Mouse (Mus musculus) limb, embryonic 12.5 days (tissue): ENCODE measurements around the gene Itsn1. TPM values are rescaled to one million over a fixed set of nuclear protein-coding genes. Genes with fewer than 3 reads are reported as not detected.

Experiments used
- ATAC-seq: fragments of 200-750 bp; cut with Nextera tagmentation; 2 replicates; pipeline ENCODE4 v1.8.0; 2017; ENCODE audit warnings: low read depth, moderate TSS enrichment; ENCODE audit not compliant: insufficient number of reproducible peaks, insufficient read depth, low FRiP score, low TSS enrichment
- H3K27ac ChIP-seq: fragments of 300-500 bp; sonication (generic); 2 replicates; pipeline ENCODE4 v1.5.1; 2016; ENCODE audit warnings: mild to moderate bottlenecking, moderate library complexity
- H3K27me3 ChIP-seq: fragments of 300-500 bp; sonication (generic); 2 replicates; pipeline ENCODE4 v1.6.1; 2016; ENCODE audit warnings: mild to moderate bottlenecking, moderate library complexity
- H3K36me3 ChIP-seq: fragments of 300-500 bp; sonication (generic); 2 replicates; pipeline ENCODE4 v1.6.1; 2016; ENCODE audit warnings: mild to moderate bottlenecking, moderate library complexity
- H3K4me1 ChIP-seq: fragments of 300-500 bp; sonication (generic); replicated peaks from 2 replicates; pipeline ENCODE4 v1.6.1; 2016
- H3K4me2 ChIP-seq: fragments of 300-500 bp; sonication (generic); 2 replicates; pipeline ENCODE4 v1.6.1; 2016; ENCODE audit warnings: mild to moderate bottlenecking, moderate library complexity
- H3K4me3 ChIP-seq: fragments of 300-500 bp; sonication (generic); replicated peaks from 2 replicates; pipeline ENCODE4 v1.5.1; 2016; ENCODE audit warnings: mild to moderate bottlenecking
- H3K9ac ChIP-seq: fragments of 300-500 bp; sonication (generic); replicated peaks from 2 replicates; pipeline ENCODE4 v1.6.1; 2016; ENCODE audit warnings: mild to moderate bottlenecking, moderate library complexity
- H3K9me3 ChIP-seq: fragments of 300-500 bp; sonication (generic); 2 replicates; pipeline ENCODE4 v1.6.1; 2016; ENCODE audit warnings: mild to moderate bottlenecking, moderate library complexity
- WGBS: fragments of 180-500 bp; shearing (Covaris S2); methylation state at CpG from one replicate; pipeline ENCODE4 v1.1.7; 2016; 5-methylcytosine and 5-hydroxymethylcytosine counted together
- polyA plus RNA-seq: library from polyadenylated mRNA; unstranded; fragments of >200 nt; fragmentation: Nextera tagmentation; extraction: Ambion mirVana; gene quantifications from 2 replicates; pipeline ENCODE4 v1.2.1, GENCODE M21; 2016

Itsn1 gene
- polyA plus RNA-seq, 1 experiment from 2014 or later, result 39.8 TPM

DNA sequence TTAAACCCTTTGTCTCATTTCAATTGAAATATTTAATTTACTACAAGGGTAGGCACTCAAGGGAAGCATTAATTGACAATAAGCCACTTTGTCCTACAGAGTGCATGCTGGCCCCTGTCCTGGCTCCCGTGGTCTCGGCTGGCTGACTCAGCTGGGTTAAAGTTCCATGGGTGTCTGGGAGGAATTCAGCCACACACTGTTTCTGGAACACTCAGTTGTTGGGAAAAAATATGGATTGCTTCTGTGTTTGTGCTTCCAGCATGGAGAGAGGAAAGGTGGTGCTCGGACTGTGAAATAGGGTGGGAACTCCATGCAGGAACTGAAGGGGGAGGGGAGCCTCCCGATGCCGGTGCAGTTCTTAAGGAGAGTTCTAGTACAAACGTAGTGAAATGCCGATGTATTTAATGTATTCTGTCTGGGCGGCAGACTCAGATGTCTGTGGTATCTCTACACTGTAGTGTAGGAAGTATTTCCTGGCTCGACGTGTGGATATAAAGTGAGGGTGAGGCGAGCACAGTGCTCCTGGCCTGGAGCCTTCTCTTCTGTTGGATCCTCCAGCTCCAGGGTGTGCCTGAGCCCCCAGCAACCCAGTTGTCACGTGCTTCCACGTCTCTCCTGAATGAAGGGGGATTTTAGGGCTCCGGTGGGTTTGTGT is 131.5 kb downstream of the Itsn1 start:
- Histone ChIP-seq H3K9ac (no peak overlapping the region), H3K9me3 (no peaks in the 10 kb centered on the region), H3K36me3 (peaks cover 60% of the 10 kb centered on the region), H3K27ac (peak overlapping the region; percentile 69), H3K4me2 (peak overlapping the region; percentile 3; the same call in 1 of the 2 replicates), H3K27me3 (no peaks in the 10 kb centered on the region), H3K4me1 (peaks cover 24% of the 10 kb centered on the region), H3K4me3 (no peak overlapping the region)
- whole genome bisulfite sequencing, result 62% methylated on average over 14 of the region's 14 CpGs
- ATAC-seq, result no peak

DNA sequence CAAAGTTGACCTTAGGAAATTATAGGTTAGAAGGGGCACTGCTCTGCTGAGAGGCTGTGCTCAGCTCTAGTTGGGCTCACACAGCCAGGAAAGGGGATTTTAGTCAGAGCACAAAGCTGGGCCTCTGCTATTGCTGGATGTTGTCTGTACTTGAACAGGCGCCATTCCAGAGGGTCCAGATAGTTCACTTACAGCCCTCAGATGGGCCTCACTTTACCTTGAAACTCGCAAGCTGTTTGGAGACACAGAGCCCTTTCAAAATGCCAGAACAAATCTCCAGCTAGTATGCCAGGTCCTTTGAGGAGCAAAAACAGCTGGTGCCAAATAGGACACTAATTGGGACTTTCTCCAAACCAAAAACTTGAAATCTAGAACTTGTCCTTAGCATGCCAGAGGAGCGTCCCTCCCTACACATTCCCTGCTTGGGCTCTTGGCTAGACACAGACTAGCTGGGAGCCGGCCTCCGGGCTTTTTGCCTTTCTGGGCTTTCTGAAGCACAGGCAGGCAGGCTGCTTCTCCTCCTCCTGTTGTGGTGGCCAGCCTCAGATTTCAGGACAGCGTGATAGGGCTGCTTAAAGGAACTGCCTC is 132.8 kb downstream of the Itsn1 start:
- no peak for ATAC-seq
- Histone ChIP-seq H3K4me1 (peaks cover 24% of the 10 kb centered on the region), H3K27ac (0 out of 2 replicates have a peak overlapping the region, but pooled peaks have one; percentile 17), H3K9me3 (no peaks in the 10 kb centered on the region), H3K36me3 (peaks cover 57% of the 10 kb centered on the region), H3K27me3 (no peaks in the 10 kb centered on the region), H3K4me3 (no peak overlapping the region), H3K4me2 (no peak overlapping the region), H3K9ac (no peak overlapping the region; the same call in 1 of the 2 replicates)
- 59% methylated on average over 6 of the region's 6 CpGs for WGBS

- H3K4me2 ChIP-seq, result no peak overlapping the region
- ATAC-seq, result no peak
- no peak overlapping the region for H3K9ac ChIP-seq
- no peaks in the 10 kb centered on the region for H3K27me3 ChIP-seq
- no peak overlapping the region for H3K4me3 ChIP-seq
- peaks cover 24% of the 10 kb centered on the region for H3K4me1 ChIP-seq
- H3K36me3 ChIP-seq, result peaks cover 57% of the 10 kb centered on the region
- H3K9me3 ChIP-seq, result no peaks in the 10 kb centered on the region
- no peak overlapping the region for H3K27ac ChIP-seq
- WGBS, result 66% methylated on average over 7 of the region's 7 CpGs
Measured at GRCm38 (mm10) chr16:91862836-91863235, 133.8 kb downstream of the Itsn1 start.

DNA sequence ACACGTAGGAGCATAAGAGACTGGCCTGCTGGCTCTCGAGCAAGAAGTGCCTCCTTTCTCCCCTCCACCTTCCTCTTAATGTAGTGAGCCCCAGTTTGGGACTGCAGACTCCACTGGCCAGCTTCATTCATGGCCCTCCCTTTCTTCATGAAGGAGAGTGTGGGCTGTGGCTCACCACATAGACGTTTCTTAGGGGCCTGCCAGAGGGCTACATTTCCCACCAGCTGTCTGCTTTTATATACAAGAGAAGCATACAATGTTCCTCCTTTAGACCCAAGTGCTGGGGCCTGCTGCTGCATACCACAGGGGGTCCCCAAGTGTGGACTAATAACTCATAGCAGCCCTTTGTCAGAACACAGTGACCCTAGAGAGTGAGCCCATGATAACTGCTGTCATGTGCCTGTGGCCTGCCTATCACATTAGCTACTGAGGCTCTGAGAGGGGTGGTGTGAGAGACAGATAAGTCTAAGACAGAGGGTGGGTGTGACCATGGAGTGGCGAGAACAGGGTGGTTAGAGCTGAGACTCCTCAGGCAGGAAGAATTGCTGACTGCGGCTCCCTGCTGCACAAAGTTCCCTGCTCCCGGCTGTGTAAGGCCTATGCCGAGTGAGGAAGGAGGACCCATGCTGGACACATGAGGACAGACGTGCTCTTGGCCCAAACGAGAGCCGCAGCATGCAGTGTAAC is 135.7 kb downstream of the Itsn1 start:
- Histone ChIP-seq H3K9me3 (no peaks in the 10 kb centered on the region), H3K36me3 (peaks cover 62% of the 10 kb centered on the region), H3K4me1 (peaks cover 24% of the 10 kb centered on the region), H3K4me3 (no peak overlapping the region), H3K9ac (no peak overlapping the region), H3K27ac (0 out of 2 replicates have a peak overlapping the region, but pooled peaks have one; percentile 9), H3K4me2 (no peak overlapping the region), H3K27me3 (no peaks in the 10 kb centered on the region)
- WGBS, result 84% methylated on average over 10 of the region's 10 CpGs
- no peak for ATAC-seq

- peaks cover 17% of the 10 kb centered on the region for H3K4me1 ChIP-seq
- H3K4me3 ChIP-seq, result no peak overlapping the region
- no peaks in the 10 kb centered on the region for H3K27me3 ChIP-seq
- peaks cover 72% of the 10 kb centered on the region for H3K36me3 ChIP-seq
- no peaks in the 10 kb centered on the region for H3K9me3 ChIP-seq
- H3K27ac ChIP-seq, result no peak overlapping the region
- no peak for ATAC-seq
- 85% methylated on average over 7 of the region's 7 CpGs for WGBS
- H3K4me2 ChIP-seq, result no peak overlapping the region
- no peak overlapping the region for H3K9ac ChIP-seq
Measured at GRCm38 (mm10) chr16:91865570-91866257, 136.6 kb downstream of the Itsn1 start.

DNA sequence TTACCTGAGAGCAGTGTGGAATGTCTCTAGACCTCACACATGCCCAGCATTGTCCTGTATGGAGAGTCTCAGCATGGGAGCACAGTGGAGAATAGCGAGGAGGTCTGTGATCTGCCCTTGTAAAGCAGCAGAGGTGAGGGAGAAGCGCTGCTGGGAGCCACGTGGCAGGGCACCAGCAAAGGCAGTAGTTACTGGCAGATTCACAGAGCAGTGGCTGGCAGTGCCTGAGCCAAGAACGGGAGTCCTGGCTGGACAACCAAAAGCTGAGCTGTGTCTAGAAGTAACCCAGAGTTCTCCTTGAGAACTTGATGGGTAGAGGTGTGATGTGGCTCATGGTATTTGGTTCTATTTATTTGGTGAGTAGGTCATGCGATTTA is 137.2 kb downstream of the Itsn1 start:
- H3K4me2 ChIP-seq, result no peak overlapping the region
- H3K4me1 ChIP-seq, result peaks cover 12% of the 10 kb centered on the region
- 82% methylated on average over 5 of the region's 5 CpGs for WGBS
- H3K27ac ChIP-seq, result no peak overlapping the region
- no peak overlapping the region for H3K4me3 ChIP-seq
- H3K9ac ChIP-seq, result no peak overlapping the region
- no peaks in the 10 kb centered on the region for H3K9me3 ChIP-seq
- no peak for ATAC-seq
- no peaks in the 10 kb centered on the region for H3K27me3 ChIP-seq
- H3K36me3 ChIP-seq, result peaks cover 74% of the 10 kb centered on the region

GRCm38 (mm10) chr16:91867672-91868071 is 138.6 kb downstream of the Itsn1 start:
- H3K9ac ChIP-seq, result no peak overlapping the region
- H3K27me3 ChIP-seq, result no peaks in the 10 kb centered on the region
- H3K4me1 ChIP-seq, result no peaks in the 10 kb centered on the region
- H3K9me3 ChIP-seq, result no peaks in the 10 kb centered on the region
- H3K27ac ChIP-seq, result no peak overlapping the region
- WGBS, result 92% methylated on average over 8 of the region's 8 CpGs
- H3K4me3 ChIP-seq, result no peak overlapping the region
- H3K4me2 ChIP-seq, result no peak overlapping the region
- H3K36me3 ChIP-seq, result peaks cover 86% of the 10 kb centered on the region
- ATAC-seq, result no peak

DNA sequence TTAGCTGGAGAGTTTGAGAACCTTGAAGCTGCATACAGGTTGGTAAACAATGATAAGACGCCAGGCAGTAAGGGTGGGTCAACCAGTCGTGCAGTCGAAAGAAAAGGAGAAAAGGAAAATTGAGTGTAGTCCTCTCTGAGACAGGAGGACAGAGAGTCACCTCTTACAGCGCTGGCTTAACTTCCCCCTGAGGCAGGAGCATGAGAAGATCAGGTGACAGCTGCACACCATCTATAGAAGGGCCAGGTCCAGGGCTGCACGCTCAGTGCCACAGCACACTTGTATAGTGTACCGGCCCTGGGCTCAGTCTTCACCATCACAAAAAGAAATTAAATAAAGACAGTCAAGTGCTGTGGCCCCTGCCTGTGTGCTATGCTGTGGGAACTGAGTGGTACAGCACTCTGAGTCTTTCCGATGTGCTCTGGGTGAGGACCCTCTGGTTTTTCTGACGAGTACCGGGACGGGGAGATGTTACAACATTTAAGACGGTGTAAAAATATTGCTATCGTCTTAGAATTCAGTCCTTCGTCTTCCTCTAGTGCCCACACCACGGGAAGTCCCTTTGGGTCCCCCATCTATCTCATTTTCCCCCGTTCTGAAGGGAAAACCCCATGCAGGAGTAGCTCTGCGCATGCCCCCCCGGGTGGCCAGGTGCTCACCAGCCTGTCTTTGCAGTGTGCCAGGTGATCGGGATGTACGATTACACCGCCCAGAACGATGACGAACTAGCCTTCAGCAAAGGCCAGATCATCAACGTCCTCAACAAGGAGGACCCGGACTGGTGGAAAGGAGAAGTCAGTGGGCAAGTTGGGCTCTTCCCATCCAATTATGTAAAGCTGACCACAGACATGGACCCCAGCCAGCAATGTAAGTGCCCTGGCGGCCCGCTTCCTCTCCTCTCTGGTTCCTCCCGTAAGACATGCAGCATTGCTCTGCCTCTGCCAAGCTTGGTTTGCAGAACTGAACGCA is 140.1 kb downstream of the Itsn1 start:
- Histone ChIP-seq H3K27ac (no peak overlapping the region), H3K9ac (no peak overlapping the region), H3K36me3 (peaks cover 76% of the 10 kb centered on the region), H3K27me3 (no peaks in the 10 kb centered on the region), H3K9me3 (no peaks in the 10 kb centered on the region), H3K4me2 (no peak overlapping the region), H3K4me3 (no peak overlapping the region), H3K4me1 (peaks cover 4% of the 10 kb centered on the region)
- no peak for ATAC-seq
- 92% methylated on average over 28 of the region's 28 CpGs for WGBS

DNA sequence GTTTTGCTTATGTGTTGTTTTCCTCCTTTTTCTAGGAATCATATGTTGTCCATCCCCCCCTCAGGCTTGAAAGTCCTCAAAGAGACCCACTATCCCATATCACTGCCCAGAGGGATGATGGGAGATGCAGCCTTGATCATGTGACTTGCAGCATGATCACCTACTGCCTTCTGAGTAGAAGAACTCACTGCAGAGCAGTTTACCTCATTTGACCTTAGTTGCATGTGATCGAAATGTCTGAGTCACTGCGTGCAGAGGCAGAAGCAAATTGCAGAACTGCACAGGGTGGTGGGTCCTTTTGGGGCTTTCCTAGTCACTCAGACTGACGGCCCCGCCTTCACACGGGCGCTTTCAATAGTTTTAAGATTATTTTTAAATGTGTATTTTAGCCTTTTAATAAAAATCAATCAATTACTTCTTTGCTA is 141.1 kb downstream of the Itsn1 start:
- no peak for ATAC-seq
- WGBS, result 100% methylated on average over 6 of the region's 6 CpGs

GRCm38 (mm10) chr16:91871188-91871587 is 142.1 kb downstream of the Itsn1 start:
- no peak overlapping the region for H3K9ac ChIP-seq
- no peak overlapping the region for H3K27ac ChIP-seq
- no peaks in the 10 kb centered on the region for H3K27me3 ChIP-seq
- ATAC-seq, result no peak
- peaks cover 24% of the 10 kb centered on the region for H3K4me1 ChIP-seq
- WGBS, result 94% methylated on average over 6 of the region's 6 CpGs
- H3K9me3 ChIP-seq, result no peaks in the 10 kb centered on the region
- H3K36me3 ChIP-seq, result peaks cover 58% of the 10 kb centered on the region
- H3K4me2 ChIP-seq, result no peak overlapping the region
- H3K4me3 ChIP-seq, result no peak overlapping the region

More for the DNA sequence above, 141.1 kb downstream of the Itsn1 start:
- Histone ChIP-seq H3K4me3 (no peak overlapping the region), H3K27me3 (no peaks in the 10 kb centered on the region), H3K27ac (no peak overlapping the region), H3K4me1 (peaks cover 14% of the 10 kb centered on the region), H3K9me3 (no peaks in the 10 kb centered on the region), H3K4me2 (no peak overlapping the region), H3K9ac (no peak overlapping the region), H3K36me3 (peaks cover 67% of the 10 kb centered on the region)
